Mouse (Mus musculus): ENCODE results near the gene Gpatch4.

GRCm38 (mm10) chr3:87993436-87993835, 49.5 kb upstream of the Gpatch4 start:
- no peak for TF ChIP-seq POLR2AphosphoS5 (IDR thresholded peaks at IDR 0.05; ENCODE audit: insufficient replicate concordance, low read depth, low read length)
- no peak for TF ChIP-seq CTCF (IDR thresholded peaks at IDR 0.05; ENCODE audit: low read depth, low read length)
- no peak for TF ChIP-seq GATA1 (IDR thresholded peaks at IDR 0.05; ENCODE audit: borderline replicate concordance, low read length)

Measured in G1E (cell line).